Mouse (Mus musculus): ENCODE measurements at regions not wholly inside any gene's neighbourhood (a gene's known extent, or its start where the extent isn't known, plus 50 kb on each side); places are given as distances from the start of the nearest gene placed in this dataset.
"Not testable (repeated sequence)": the region's sequence is repeated elsewhere in the genome, so short reads cannot be mapped to it uniquely, and the experiment has no call there.

DNA sequence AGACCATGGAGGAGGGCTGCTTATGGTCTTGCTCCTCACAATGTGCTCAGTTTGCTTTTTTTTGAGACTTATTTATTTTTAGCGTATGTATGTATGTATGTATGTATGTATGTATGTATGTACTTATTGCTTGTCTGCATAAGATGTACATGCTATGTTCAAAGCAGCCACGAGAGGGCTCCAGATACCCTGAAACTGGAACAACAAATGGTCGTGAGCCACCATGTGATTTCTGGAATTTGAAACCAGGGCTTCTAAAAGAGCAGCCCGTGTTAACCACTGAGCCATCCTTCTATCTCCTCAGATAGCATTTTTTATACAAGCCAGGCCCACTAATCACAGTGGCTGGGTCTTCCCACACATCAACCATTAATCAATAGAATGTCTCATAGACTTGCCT, 611.2 kb downstream of the 5730507C01Rik start:
- Histone ChIP-seq H3K4me3 (ENCODE audit: low read depth, low read length) (no peak overlapping the region), H3K36me3 (ENCODE audit: control insufficient read depth, insufficient read depth, low read length) (no peaks in the 10 kb centered on the region), H3K27me3 (replicated peaks; ENCODE audit: control insufficient read depth, insufficient read depth, low read length) (no peaks in the 10 kb centered on the region), H3K9ac (ENCODE audit: low read depth, low read length) (no peak overlapping the region), H3K4me2 (no peak overlapping the region), H3K9me3 (ENCODE audit: control insufficient read depth, low read length) (peaks cover 6% of the 10 kb centered on the region; the same call in 1 of the 2 replicates), H3K4me1 (replicated peaks; ENCODE audit: control insufficient read depth, insufficient read depth, low read length) (no peaks in the 10 kb centered on the region), H3K27ac (ENCODE audit: low read depth, low read length) (no peak overlapping the region)
- ATAC-seq (replicated peaks; ENCODE audit: low FRiP score) (no peak), DNase-seq (ENCODE audit: low spot score) (no peak)
- 67% methylated on average over 4 of the region's 4 CpGs for WGBS

DNA sequence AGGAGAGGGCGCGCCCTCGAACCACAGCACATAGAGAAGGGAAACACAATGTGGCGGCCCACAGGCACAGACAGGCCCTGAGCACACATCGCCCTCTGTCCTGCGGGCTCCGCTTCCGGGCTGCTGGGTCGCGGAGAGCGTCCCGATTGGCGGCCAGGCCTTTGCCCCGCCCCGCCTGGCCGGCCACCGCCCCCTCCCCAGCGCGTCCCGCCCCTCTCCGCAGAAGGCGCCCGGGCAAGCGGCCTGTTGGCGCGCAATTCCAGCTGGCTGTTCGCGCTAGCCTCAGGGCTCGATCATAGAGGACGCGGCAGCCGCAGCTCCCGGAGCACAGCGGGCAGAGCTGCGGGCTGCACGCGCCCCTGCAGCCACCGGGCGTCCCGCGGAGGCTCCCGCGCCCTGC, 661.3 kb downstream of the 5730507C01Rik start:
- 9% methylated on average over 30 of the region's 43 CpGs for WGBS
- H3K4me2 ChIP-seq: no peak overlapping the region

DNA sequence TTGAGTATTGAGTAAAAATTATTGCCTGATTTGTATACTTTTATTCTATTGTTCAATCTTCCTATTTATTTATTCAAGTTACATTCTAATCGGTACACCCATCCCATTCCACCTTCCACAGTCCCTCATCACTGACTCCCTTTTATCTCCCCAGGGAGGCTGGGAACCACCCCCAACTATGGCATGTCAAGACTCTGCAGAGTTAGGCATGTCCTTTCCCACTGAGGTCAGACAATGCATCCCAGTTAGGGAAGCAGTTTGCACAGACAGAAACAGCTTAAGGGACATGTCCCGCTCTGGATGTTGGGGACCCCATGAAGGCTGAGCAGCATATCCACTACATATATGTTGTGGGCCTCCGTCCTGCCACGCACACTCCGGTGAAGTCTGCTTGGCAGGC, 678.1 kb downstream of the 5730507C01Rik start:
- Histone ChIP-seq H3K36me3 (ENCODE audit: control insufficient read depth, insufficient read depth, low read length) (no peaks in the 10 kb centered on the region), H3K4me3 (ENCODE audit: low read depth, low read length) (no peak overlapping the region), H3K27me3 (replicated peaks; ENCODE audit: control insufficient read depth, insufficient read depth, low read length) (no peaks in the 10 kb centered on the region), H3K9me3 (ENCODE audit: control insufficient read depth, low read length) (peaks cover 3% of the 10 kb centered on the region; the same call in 1 of the 2 replicates), H3K9ac (ENCODE audit: low read depth, low read length) (no peak overlapping the region), H3K4me1 (replicated peaks; ENCODE audit: control insufficient read depth, insufficient read depth, low read length) (no peaks in the 10 kb centered on the region), H3K27ac (ENCODE audit: low read depth, low read length) (no peak overlapping the region), H3K4me2 (no peak overlapping the region)
- DNase-seq (ENCODE audit: low spot score): no peak
- no peak for ATAC-seq (replicated peaks; ENCODE audit: low FRiP score)
- WGBS: 89% methylated on average over 5 of the region's 5 CpGs

More for the DNA sequence above, 661.3 kb downstream of the 5730507C01Rik start:
- Histone ChIP-seq H3K36me3 (ENCODE audit: control insufficient read depth, insufficient read depth, low read length) (no peaks in the 10 kb centered on the region), H3K9ac (ENCODE audit: low read depth, low read length) (no peak overlapping the region), H3K9me3 (ENCODE audit: control insufficient read depth, low read length) (peaks cover 6% of the 10 kb centered on the region), H3K27ac (ENCODE audit: low read depth, low read length) (no peak overlapping the region), H3K4me3 (ENCODE audit: low read depth, low read length) (no peak overlapping the region), H3K27me3 (replicated peaks; ENCODE audit: control insufficient read depth, insufficient read depth, low read length) (no peaks in the 10 kb centered on the region), H3K4me1 (replicated peaks; ENCODE audit: control insufficient read depth, insufficient read depth, low read length) (no peaks in the 10 kb centered on the region)
- no peak for ATAC-seq (replicated peaks; ENCODE audit: low FRiP score)
- no peak for DNase-seq (ENCODE audit: low spot score)

DNA sequence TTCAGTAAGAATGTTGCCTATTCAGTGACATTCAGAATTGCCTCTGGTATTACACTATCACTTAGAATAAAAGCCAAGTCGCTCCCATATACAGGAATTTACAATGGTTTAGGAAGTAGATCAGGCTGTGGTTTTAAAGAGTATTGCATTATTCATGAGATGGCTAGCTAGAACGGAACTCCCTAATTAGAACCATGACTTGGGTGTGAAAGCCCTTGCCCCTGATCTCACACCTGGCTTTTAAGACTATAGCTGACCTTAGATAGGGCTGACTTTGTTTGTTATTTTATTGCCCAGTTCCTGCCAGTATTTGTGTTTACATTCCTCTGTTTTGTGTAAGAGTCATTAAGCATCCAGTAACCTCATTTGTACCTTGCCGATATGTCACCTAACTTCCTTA, 678.7 kb downstream of the 5730507C01Rik start:
- H3K4me3 ChIP-seq (ENCODE audit: low read depth, low read length); ATAC-seq (replicated peaks; ENCODE audit: low FRiP score); H3K9me3 ChIP-seq (ENCODE audit: control insufficient read depth, low read length); DNase-seq (ENCODE audit: low spot score); H3K9ac ChIP-seq (ENCODE audit: low read depth, low read length); H3K4me2 ChIP-seq; H3K4me1 ChIP-seq (replicated peaks; ENCODE audit: control insufficient read depth, insufficient read depth, low read length); H3K27ac ChIP-seq (ENCODE audit: low read depth, low read length); H3K27me3 ChIP-seq (replicated peaks; ENCODE audit: control insufficient read depth, insufficient read depth, low read length); H3K36me3 ChIP-seq (ENCODE audit: control insufficient read depth, insufficient read depth, low read length): not testable (repeated sequence)
- WGBS: 84% methylated on average over 3 of the region's 3 CpGs

DNA sequence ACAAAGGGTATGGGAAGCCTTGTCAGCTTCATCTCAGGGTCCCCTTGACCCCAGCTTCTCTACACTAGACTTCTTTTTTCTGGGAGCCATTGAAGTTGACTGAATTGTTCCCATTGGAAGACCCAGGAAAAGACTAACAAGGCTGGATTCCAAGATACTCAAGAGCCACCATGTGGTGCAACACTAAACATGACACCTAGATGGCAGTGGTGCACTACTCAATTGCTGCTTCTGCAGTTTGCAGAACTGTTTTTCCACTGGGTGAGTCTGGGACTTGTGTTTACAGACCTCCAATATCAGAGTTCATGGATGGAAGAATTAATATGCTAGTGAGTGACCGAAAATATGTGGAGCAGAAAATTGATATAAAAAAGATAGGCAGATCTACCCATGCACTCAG, 709.7 kb downstream of the 5730507C01Rik start:
- not testable (repeated sequence) for H3K9ac ChIP-seq (ENCODE audit: low read depth, low read length); ATAC-seq (replicated peaks; ENCODE audit: low FRiP score); H3K9me3 ChIP-seq (ENCODE audit: control insufficient read depth, low read length); H3K27ac ChIP-seq (ENCODE audit: low read depth, low read length); H3K4me2 ChIP-seq; H3K36me3 ChIP-seq (ENCODE audit: control insufficient read depth, insufficient read depth, low read length); H3K27me3 ChIP-seq (replicated peaks; ENCODE audit: control insufficient read depth, insufficient read depth, low read length); DNase-seq (ENCODE audit: low spot score); H3K4me1 ChIP-seq (replicated peaks; ENCODE audit: control insufficient read depth, insufficient read depth, low read length); H3K4me3 ChIP-seq (ENCODE audit: low read depth, low read length)
- WGBS: 73% methylated on average over 1 of the region's 1 CpGs

DNA sequence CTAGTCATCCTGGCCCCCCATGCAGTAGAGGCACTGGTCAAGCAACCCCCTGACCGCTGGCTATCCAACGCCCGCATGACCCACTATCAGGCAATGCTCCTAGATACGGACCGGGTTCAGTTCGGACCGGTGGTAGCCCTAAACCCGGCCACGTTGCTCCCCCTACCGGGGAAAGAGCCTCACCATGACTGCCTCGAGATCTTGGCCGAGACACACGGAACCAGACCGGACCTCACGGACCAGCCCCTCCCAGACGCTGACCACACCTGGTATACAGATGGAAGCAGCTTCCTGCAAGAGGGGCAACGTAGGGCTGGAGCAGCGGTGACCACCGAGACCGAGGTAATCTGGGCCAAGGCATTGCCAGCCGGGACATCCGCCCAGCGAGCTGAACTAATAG, 707.6 kb upstream of the Gm21863 start:
- not testable (repeated sequence) for H3K9me3 ChIP-seq (ENCODE audit: control insufficient read depth, low read length); H3K9ac ChIP-seq (ENCODE audit: low read depth, low read length); ATAC-seq (replicated peaks; ENCODE audit: low FRiP score); H3K4me3 ChIP-seq (ENCODE audit: low read depth, low read length); H3K4me1 ChIP-seq (replicated peaks; ENCODE audit: control insufficient read depth, insufficient read depth, low read length); H3K27ac ChIP-seq (ENCODE audit: low read depth, low read length); H3K4me2 ChIP-seq; DNase-seq (ENCODE audit: low spot score); H3K36me3 ChIP-seq (ENCODE audit: control insufficient read depth, insufficient read depth, low read length); H3K27me3 ChIP-seq (replicated peaks; ENCODE audit: control insufficient read depth, insufficient read depth, low read length)
- 94% methylated on average over 20 of the region's 23 CpGs for WGBS

DNA sequence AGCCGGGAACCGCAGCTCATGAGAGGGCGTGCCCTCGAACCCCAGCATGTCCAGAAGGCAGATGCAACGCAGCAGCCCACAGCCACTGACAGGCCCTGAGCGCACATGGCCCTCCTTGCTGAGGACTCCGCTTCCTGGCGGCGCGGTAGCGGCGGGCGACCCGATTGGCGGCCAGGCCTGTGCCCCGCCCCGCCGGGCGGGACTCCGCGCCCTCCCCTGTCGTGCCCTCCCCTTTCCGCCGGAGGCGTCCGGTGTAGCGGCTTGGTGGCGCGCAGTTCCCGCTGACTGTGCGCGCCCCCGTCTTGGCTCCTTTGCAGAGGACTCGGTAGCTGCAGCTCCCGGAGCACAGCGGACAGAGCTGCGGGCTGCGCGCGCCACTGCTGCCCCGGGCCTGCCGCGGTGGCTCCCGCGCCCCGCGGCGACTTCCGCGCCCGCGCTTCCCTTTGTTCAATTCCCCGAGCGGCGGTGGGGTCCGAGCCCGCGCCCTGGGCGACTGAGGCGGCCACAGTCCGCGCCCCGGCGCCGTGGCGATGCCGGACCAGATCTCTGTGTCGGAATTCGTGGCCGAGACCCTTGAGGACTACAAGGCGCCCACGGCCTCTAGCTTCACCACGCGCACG, 665.9 kb upstream of the Gm21863 start:
- WGBS: 4% methylated on average over 64 of the region's 75 CpGs
- DNase-seq (ENCODE audit: low spot score): peak; percentile 69
- Histone ChIP-seq H3K4me2 (peak overlapping the region; percentile 51), H3K9ac (ENCODE audit: low read depth, low read length) (peak overlapping the region; percentile 46; the same call in 1 of the 2 replicates), H3K4me3 (ENCODE audit: low read depth, low read length) (peak overlapping the region; percentile 50)
- H3K4me1 ChIP-seq (replicated peaks; ENCODE audit: control insufficient read depth, insufficient read depth, low read length); H3K9me3 ChIP-seq (ENCODE audit: control insufficient read depth, low read length); H3K36me3 ChIP-seq (ENCODE audit: control insufficient read depth, insufficient read depth, low read length); H3K27me3 ChIP-seq (replicated peaks; ENCODE audit: control insufficient read depth, insufficient read depth, low read length); H3K27ac ChIP-seq (ENCODE audit: low read depth, low read length): not testable (repeated sequence)
- ATAC-seq (replicated peaks; ENCODE audit: low FRiP score): peak; percentile 87

DNA sequence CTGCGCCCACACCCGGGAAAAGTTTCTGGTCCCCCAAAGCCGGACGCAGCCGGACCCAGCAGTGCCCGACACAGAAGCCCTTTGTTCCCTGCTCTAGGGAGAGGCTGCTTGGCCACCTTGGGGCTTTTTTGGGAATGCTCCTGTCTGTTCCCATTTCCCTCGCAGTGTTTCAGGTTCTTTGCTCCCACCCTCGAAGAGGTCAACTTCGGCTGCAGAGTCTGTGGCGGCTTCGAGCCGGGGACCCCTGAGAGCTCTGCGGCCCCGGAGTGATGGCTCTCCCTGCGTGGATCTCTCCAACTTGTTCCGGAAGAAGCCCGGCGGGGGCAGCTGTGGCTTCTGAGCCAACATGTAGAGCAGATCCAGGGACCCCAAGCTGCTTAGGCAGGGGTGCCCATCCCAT, 665.3 kb upstream of the Gm21863 start:
- not testable (repeated sequence) for H3K27me3 ChIP-seq (replicated peaks; ENCODE audit: control insufficient read depth, insufficient read depth, low read length); H3K9ac ChIP-seq (ENCODE audit: low read depth, low read length); H3K4me1 ChIP-seq (replicated peaks; ENCODE audit: control insufficient read depth, insufficient read depth, low read length); ATAC-seq (replicated peaks; ENCODE audit: low FRiP score); H3K27ac ChIP-seq (ENCODE audit: low read depth, low read length); H3K9me3 ChIP-seq (ENCODE audit: control insufficient read depth, low read length); H3K36me3 ChIP-seq (ENCODE audit: control insufficient read depth, insufficient read depth, low read length)
- 33% methylated on average over 18 of the region's 18 CpGs for WGBS
- Histone ChIP-seq H3K4me2 (peak overlapping the region; percentile 51), H3K4me3 (ENCODE audit: low read depth, low read length) (peak overlapping the region; percentile 50)
- DNase-seq (ENCODE audit: low spot score): peak; percentile 30

DNA sequence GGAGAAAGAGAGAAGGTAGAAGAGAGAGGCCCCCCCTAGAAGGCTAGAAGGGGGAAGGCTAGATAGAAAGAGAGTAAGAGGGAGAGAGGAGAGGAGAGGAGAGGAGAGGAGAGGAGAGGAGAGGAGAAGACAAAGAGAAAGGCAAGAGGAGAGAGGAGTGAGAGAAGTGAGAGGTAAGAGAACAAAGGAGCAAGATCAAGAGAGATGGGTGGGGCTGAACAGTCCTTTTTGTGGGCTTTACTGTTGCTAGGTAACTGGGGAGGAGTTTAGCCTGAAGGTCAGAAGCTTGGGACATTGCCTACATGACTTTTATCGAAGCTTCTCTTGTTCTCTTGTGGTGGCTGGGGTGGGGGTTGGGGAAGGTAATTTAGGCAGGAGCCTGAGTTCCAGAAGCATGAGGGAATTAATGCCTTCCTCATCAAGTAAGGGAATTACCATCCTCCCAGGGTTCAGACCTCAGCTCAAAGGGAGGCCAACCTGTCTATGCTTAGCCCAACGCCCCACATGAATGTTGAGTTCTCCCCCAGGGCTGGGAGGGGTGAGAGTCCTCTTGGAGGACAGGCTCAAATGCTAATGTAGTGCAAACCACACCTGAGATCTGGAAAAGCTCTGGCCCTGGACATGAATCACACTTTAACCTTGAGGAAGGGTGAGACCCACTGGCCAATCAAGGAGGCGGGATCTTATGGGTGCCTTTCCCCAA, 662.1 kb upstream of the Gm21863 start:
- not testable (repeated sequence) for H3K9ac ChIP-seq (ENCODE audit: low read depth, low read length); DNase-seq (ENCODE audit: low spot score); H3K27me3 ChIP-seq (replicated peaks; ENCODE audit: control insufficient read depth, insufficient read depth, low read length); H3K9me3 ChIP-seq (ENCODE audit: control insufficient read depth, low read length); H3K27ac ChIP-seq (ENCODE audit: low read depth, low read length); H3K4me1 ChIP-seq (replicated peaks; ENCODE audit: control insufficient read depth, insufficient read depth, low read length); H3K4me3 ChIP-seq (ENCODE audit: low read depth, low read length); H3K4me2 ChIP-seq; H3K36me3 ChIP-seq (ENCODE audit: control insufficient read depth, insufficient read depth, low read length); ATAC-seq (replicated peaks; ENCODE audit: low FRiP score)
- WGBS: 82% methylated on average over 3 of the region's 3 CpGs

Data from liver, embryonic 11.5 days (tissue).